Mouse (Mus musculus) bone marrow, adult 2 months (tissue): ENCODE results near the gene Iqsec2.

Source experiments
- CTCF ChIP-seq: fragments of 200-500 bp; IDR thresholded peaks from 2 replicates; pipeline ENCODE4 v1.5.1; 2011; ENCODE audit warnings: low read length, control low read depth; ENCODE audit not compliant: control insufficient read depth, insufficient read depth
- POLR2A ChIP-seq: fragments of 200-500 bp; IDR thresholded peaks from 2 replicates; pipeline ENCODE4 v1.6.1; 2011; ENCODE audit warnings: low read depth, mild to moderate bottlenecking, control low read depth, low read length, borderline replicate concordance; ENCODE audit not compliant: control insufficient read depth

DNA sequence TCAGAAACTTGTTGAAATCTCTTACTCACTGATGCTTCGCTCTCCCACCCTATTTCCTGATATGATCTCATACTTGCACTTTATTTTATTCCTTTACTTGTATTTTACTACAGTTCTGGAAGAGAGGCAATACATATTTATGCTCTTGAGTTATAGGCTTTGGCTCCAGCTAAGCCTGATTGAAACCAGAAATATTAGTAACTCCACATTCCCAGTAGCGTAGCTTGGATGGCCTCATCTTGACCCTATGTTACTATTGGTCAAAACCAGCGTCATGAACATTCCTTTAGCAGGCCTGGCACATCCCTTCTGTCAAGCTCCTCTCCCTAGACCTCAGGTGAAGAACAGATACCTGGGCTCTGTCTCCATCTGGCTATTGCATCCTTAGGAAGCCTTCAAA, 14.2 kb downstream of the Iqsec2 start:
- TF ChIP-seq CTCF (no peak), POLR2A (no peak)
